Mouse (Mus musculus) brown adipose tissue, adult 24 weeks (tissue): ENCODE measurements at regions not wholly inside any gene's neighbourhood (a gene's known extent, or its start where the extent isn't known, plus 50 kb on each side); places are given as distances from the start of the nearest gene placed in this dataset.

Experiments
- H3K27ac ChIP-seq: fragments of 200-500 bp; replicated peaks from 2 replicates; pipeline ENCODE4 v1.5.1; 2012; ENCODE audit warnings: low read depth, mild to moderate bottlenecking, low read length
- H3K4me1 ChIP-seq: fragments of 200-500 bp; 2 replicates; pipeline ENCODE4 v1.6.1; 2012; ENCODE audit warnings: low read length, mixed read lengths; ENCODE audit not compliant: control insufficient read depth, insufficient read depth, insufficient read length
- H3K4me3 ChIP-seq: fragments of 200-500 bp; 2 replicates; pipeline ENCODE4 v1.5.1; 2012; ENCODE audit warnings: low read depth, mild to moderate bottlenecking, low read length, moderate library complexity; ENCODE audit not compliant: insufficient read depth

DNA sequence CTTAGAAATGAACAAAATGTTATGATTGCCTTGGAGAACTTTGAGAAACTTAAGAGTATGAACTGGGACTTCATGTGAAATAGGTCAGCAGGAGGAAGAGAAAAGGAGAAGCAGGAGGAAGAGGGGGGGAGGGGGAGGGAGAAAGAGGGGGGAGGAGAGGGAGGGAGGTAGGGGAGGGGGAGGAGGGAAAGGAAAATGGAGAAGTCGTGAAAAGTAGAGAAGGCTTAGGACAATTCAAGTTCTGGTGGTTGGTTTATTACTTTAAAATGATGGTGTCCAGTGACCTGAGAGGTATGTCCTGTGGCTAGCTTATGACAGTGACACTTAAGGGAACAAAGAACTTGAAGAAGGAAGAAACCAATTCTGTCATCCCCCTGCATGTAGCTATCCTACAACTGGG, 171.6 kb upstream of the Egfl6 start:
- no peak overlapping the region for H3K27ac ChIP-seq
- no peak overlapping the region for H3K4me3 ChIP-seq
- no peaks in the 10 kb centered on the region for H3K4me1 ChIP-seq

DNA sequence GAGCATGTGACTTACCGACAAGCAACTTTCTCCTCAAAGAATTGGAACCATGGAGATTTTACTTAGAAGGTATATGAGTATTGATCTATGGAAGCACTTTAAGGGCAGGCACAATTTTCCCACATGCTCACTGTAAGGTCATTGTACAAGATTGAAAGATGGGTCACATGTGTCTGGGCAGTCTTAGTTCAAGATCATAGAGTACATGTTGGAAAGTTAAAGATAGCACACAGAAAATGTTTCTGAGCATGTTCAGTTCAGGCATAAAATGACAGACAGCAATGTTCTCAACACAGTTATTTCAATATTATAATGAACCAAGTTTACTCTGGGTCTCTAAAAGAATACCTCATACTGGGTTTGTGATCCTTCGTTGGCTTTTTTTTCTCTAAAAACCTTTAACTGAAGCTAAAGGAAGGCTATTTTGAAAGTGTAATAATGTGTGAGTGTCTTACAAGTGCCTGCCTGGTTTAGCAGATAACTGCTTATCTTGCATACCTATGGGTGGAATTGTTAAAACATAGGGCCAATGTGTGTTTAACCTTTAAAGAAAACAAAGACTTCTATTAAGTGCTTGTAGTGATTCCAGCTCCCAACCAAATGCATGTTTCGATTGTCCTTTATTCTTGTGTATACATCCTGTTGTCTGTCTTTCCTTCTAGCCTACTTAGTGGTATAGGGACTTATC, 169.6 kb upstream of the Egfl6 start:
- H3K27ac ChIP-seq = no peak overlapping the region

DNA sequence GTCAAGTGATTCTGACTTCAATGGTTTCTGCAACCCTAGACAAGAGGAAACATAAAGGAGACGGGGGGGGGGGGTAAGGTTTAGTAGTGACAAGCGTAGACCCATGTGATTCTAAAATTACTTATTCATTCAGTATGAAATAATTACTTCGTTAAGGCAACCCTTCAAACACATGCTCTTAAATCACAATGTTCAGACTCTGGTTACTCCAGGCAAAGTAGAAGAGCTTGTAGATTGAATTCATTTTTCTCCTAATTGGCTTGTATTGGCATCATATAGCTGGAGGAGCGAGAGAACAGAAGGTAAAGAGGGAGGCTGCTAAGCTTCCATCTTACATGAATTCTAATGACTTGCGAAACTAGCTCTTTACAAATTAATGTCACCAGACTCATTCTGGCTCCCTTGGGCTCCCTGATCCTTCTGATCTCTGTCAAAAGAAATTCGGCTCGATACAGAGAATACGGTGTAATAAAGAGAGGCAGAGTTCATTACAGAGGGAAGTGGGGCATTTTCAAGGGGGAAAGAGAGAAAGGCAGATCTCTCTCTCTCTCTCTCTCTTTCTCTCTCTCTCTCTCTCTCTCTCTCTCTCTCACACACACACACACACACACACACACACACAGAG, 163.6 kb upstream of the Egfl6 start:
- no peaks in the 10 kb centered on the region for H3K4me1 ChIP-seq
- H3K27ac ChIP-seq = no peak overlapping the region
- H3K4me3 ChIP-seq = no peak overlapping the region

More for the DNA sequence above, 169.6 kb upstream of the Egfl6 start:
- H3K4me1 ChIP-seq = no peaks in the 10 kb centered on the region
- no peak overlapping the region for H3K4me3 ChIP-seq

DNA sequence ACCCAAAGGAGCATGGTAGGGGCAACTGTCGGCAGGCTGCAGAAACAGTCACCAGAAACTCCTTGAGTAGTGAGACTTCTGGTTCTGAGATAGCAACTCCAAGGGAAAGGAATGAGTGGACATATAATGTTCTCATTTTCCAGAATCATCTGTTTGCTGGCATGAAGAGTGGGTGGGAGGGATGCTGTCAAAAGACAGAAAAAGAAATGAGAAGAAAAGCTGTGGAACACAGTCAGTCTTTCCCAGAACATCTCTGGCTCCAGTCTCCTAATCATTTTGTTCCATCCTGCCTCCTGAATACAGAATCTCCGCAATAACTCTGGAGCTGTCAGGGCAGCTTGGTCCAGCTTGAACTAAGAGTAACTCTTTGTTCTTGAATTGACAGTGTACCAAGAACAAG, 145.8 kb upstream of the Egfl6 start:
- no peaks in the 10 kb centered on the region for H3K4me1 ChIP-seq
- no peak overlapping the region for H3K4me3 ChIP-seq
- H3K27ac ChIP-seq = no peak overlapping the region

DNA sequence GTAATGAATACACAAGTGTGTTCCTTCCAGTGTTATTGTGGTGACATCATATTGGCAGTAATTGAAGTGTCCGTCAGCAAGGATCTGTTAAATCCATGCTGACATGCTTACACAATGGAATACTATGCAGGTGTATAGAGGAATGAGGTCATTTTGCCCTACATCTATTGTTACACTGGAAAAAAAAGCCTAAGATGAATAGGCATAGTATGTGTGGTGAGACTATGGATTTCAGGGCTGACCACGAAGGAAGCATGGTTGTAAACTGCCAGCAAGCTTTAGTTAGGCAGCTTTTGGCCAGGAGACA, 143.1 kb upstream of the Egfl6 start:
- H3K4me3 ChIP-seq = no peak overlapping the region
- H3K27ac ChIP-seq = no peak overlapping the region
- H3K4me1 ChIP-seq = no peaks in the 10 kb centered on the region

DNA sequence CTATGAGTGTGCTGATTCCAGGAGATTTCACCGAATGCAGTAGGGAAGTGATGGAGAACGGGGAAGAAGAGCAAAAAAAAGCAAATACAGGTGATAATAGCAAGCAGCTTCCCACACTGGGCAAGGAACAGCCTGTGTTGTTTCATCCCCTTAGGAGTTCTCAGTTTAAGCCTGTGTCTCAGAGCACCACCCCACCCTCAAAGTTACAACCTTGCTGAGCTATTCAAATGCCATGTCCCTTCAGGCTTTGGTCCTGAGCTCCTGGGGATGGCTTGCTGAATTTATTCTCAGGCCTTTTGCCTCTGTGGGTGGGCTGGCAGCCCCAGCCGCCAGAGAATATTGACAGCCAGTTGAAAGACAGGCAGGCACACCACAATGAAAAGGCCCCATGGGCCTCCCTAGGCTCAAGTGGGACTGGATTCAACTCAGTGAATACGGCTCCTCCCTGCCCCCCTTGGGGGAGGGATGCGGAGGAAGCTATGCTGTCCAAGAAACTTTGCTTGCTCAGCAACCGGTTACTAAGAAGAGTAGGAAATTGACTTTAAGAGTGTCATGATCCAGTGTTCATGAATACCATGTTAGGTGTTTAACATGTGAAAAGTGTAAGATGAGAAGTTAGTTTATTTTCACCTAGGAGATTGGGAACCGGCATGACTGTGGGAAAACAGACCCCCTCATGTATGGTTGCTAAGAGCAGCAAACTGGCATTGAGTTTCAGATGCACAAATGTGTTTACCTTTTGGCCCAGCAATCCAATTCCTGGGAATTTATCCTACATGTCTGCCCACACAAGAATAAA, 142.5 kb upstream of the Egfl6 start:
- Histone ChIP-seq H3K4me3 (no peak overlapping the region), H3K27ac (no peak overlapping the region), H3K4me1 (no peaks in the 10 kb centered on the region)

DNA sequence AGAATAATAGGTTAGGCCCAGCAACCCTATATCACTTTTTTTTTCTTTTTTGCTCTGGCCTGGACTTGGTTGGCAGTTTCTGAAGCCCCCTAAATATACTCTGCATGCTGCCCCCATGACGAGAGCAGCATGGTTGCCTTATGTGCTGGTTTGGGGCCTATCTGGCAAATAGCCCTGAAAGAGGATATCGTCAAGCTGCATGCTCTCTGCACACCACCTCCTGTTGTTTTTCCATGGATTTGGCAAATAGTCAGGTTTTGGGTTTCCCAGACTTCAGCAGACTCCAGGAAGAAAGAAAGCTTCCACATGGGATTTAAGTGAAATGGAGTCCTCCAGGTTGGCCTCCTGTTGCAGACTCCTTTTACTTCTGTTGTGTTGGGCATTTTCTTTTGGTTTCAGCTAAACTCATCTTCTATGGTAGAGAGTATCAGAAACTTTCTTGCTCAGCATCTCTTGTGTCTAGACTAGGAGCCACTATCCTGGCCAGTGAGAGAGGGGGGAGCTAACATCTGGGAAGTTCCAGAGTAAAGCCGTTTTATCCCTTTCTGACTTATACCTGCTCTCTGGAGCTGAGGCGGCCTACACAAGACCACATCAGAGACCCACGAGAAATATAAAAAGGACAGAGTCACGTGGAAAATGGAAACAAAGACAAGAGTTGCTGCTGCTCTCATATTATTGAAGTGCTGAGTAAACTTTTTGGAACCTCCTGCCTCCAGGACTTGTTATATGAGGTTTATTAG, 140.4 kb upstream of the Egfl6 start:
- Histone ChIP-seq H3K4me1 (no peaks in the 10 kb centered on the region), H3K27ac (no peak overlapping the region), H3K4me3 (no peak overlapping the region)

DNA sequence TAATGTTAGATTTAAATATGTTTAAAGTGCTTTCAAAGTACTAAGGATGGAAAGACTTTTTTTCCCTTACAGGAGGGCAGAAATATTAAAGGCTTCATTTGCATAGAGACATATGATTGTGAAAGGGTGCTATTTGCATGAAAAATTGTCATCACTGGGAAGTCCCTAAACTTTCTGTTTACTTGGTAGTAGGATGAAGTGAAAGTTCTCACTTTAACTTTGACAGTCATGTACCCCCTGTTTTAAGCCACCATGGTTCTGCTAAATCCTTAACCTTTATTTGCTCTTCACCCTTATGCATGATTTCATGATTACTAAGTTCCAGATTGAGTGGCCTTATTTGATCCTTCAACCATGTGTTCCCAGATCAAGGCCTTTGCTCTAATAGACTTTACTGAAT, 132.6 kb upstream of the Egfl6 start:
- no peak overlapping the region for H3K27ac ChIP-seq
- H3K4me1 ChIP-seq = no peaks in the 10 kb centered on the region

DNA sequence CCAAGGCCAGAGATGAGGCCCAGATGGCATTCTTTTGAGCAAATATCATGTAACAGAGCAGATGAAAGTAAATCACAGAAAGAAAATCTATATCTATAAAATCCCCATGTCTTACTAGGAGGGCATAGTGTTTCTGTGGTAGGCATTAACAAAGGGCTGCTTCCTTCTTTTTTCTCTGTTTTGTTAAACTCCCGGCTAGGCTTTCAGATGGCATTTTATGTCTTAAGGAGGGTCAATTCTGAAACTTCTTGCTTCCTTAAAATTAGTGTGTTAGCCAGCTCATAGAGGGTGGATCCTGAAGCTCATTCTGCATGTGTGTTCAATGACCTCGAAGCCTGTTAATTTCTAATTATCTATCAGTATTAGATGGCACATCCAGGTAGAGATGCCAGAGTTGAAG, 123.8 kb upstream of the Egfl6 start:
- no peak overlapping the region for H3K4me3 ChIP-seq
- no peaks in the 10 kb centered on the region for H3K4me1 ChIP-seq
- no peak overlapping the region for H3K27ac ChIP-seq

More for the DNA sequence above, 132.6 kb upstream of the Egfl6 start:
- H3K4me3 ChIP-seq = no peak overlapping the region

DNA sequence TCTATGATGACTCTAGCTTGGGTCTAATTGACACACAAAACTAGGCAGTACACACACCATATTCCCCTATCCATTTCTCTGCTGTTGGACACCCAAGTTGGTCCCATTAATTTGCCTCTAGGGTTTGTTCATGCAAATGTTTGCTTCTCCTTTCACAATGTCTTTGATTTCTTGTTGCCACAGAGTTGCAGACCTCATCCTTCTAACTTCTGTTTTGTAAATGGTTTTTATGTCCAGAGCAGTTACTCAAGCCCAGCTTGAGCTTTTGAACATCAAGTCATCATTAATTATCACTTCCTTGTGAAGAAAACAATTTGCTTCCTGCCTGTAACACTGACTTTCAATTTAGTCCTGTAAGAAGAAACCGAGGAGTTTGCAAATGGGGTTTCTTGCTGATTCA, 122.6 kb upstream of the Egfl6 start:
- H3K27ac ChIP-seq = no peak overlapping the region
- H3K4me3 ChIP-seq = no peak overlapping the region
- no peaks in the 10 kb centered on the region for H3K4me1 ChIP-seq

DNA sequence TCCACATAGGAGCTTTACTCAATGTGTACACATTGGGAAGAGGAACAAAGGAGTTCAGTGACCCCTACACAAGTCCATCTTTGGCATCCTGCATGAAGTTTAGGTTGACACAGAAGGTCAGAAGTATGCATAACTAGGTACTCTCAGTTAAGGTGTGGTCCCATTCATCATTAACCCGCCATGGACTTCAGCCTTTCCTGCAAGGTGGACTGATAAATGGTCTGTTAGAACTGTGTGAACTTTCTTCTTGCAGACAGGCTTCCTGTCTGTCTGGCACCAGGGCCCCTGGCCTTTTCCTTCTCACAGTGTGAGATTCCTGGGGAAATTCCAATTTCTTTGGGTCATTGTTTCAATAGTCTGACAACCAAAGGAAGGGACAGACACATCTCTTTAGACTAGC, 121.5 kb upstream of the Egfl6 start:
- Histone ChIP-seq H3K4me3 (no peak overlapping the region), H3K4me1 (no peaks in the 10 kb centered on the region), H3K27ac (no peak overlapping the region)

DNA sequence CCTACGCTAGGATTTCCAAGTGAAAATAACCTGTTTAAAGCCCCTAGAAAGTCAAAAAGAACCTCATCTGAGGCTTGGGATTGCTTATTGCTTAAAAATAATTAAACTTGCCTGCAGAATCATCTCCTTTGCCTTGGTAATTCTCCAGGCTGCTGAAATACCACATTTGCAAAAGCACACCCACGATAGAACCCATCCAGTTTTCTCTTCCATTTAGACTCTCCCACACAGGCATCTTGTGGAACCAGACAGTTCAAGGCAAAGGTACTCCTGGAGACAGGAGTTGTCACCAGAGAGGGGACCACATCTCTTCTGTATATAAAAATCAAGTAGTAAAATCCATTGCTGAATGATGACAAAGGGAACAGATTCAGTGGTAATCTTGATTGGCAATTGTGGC, 118.8 kb upstream of the Egfl6 start:
- Histone ChIP-seq H3K27ac (no peak overlapping the region), H3K4me3 (no peak overlapping the region), H3K4me1 (no peaks in the 10 kb centered on the region)

DNA sequence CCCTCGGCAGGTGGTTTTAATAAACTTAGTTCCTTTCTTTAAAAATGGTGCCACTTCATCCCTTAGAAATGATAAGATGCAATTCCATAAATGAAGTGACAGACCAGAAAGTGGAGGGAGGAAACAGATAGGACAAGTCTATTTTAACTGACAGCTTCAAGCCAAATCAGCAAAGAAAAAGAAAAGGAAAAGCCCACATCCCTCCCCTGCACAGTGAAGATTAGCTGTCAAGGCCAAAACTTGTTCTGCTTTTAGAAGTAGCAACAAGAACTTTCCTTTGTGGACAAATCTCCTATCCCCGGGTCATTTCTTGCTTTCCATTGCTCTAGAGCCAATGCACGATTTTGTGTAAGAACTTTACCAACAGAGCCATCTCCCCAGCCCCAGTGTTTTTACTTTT, 108.7 kb upstream of the Egfl6 start:
- H3K4me3 ChIP-seq = no peak overlapping the region
- H3K27ac ChIP-seq = no peak overlapping the region
- H3K4me1 ChIP-seq = no peaks in the 10 kb centered on the region

DNA sequence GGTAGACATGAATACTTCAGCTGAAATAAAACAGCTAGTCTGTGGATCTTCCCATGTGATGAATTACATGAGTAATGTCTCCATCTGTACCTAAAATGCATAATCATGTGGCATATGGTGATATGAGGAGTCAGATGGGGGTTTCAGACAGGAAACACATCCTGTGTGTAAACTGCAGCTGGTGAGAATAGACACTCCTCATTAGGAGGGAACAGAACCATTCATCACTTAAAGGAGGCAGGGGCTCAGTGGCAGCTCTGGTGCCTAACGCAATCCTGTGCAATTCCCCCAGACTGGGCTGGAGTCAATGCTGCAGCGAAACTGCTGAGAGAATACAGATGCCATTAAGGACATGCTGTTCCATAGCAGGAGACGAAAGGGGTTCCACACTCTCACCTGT, 103.3 kb upstream of the Egfl6 start:
- Histone ChIP-seq H3K4me3 (no peak overlapping the region), H3K27ac (no peak overlapping the region), H3K4me1 (no peaks in the 10 kb centered on the region)

DNA sequence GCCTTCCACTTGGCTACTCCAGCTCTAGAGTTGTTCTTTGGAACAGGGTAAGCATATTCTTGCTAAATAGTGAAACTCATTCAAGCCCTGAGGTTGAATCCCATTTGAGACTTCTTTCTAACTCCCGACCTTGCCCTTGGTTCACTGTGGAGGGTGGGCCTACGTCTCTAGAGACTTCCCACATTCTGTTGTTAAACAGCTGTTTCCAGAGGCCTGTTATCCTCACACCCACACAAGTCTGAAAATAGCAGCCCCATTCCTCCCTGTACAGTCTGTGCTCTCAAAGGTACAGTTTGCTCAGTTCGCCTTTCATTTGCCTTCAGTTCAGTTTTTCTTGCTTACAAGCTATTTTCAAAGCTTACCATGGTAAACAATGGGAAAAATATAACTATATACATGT, 87.9 kb upstream of the Egfl6 start:
- no peak overlapping the region for H3K4me3 ChIP-seq
- H3K4me1 ChIP-seq = no peaks in the 10 kb centered on the region
- H3K27ac ChIP-seq = no peak overlapping the region
